Mouse (Mus musculus) intestine, embryonic 15.5 days (tissue): ENCODE results near the gene Hydin. TPM values are rescaled to one million over a fixed set of nuclear protein-coding genes. Genes with fewer than 3 reads are reported as not detected.

Experiments used
- ATAC-seq: fragments of 200-750 bp; cut with Nextera tagmentation; 2 replicates; pipeline ENCODE4 v1.8.0; 2017; ENCODE audit warnings: moderate TSS enrichment, moderate library complexity
- H3K27ac ChIP-seq: fragments of 300-500 bp; sonication (generic); 2 replicates; pipeline ENCODE4 v1.5.1; 2015; ENCODE audit warnings: mild to moderate bottlenecking, inconsistent platforms
- H3K27me3 ChIP-seq: fragments of 300-500 bp; sonication (generic); replicated peaks from 2 replicates; pipeline ENCODE4 v1.6.1; 2015; ENCODE audit warnings: inconsistent platforms
- H3K36me3 ChIP-seq: fragments of 300-500 bp; sonication (generic); 2 replicates; pipeline ENCODE4 v1.6.1; 2015; ENCODE audit warnings: inconsistent platforms
- H3K4me1 ChIP-seq: fragments of 300-500 bp; sonication (generic); replicated peaks from 2 replicates; pipeline ENCODE4 v1.6.1; 2015; ENCODE audit warnings: inconsistent platforms
- H3K4me2 ChIP-seq: fragments of 300-500 bp; sonication (generic); replicated peaks from 2 replicates; pipeline ENCODE4 v1.6.1; 2015; ENCODE audit warnings: mild to moderate bottlenecking, inconsistent platforms
- H3K4me3 ChIP-seq: fragments of 300-500 bp; sonication (generic); replicated peaks from 2 replicates; pipeline ENCODE4 v1.5.1; 2015; ENCODE audit warnings: inconsistent platforms
- H3K9ac ChIP-seq: fragments of 300-500 bp; sonication (generic); 2 replicates; pipeline ENCODE4 v1.6.1; 2015; ENCODE audit warnings: inconsistent platforms
- H3K9me3 ChIP-seq: fragments of 300-500 bp; sonication (generic); 2 replicates; pipeline ENCODE4 v1.6.1; 2016; ENCODE audit warnings: inconsistent platforms
- WGBS: fragments of 180-500 bp; shearing (Covaris S2); methylation state at CpG from one replicate; pipeline ENCODE4 v1.1.7; 2015; 5-methylcytosine and 5-hydroxymethylcytosine counted together
- polyA plus RNA-seq: library from polyadenylated mRNA; unstranded; fragments of >200 nt; fragmentation: Nextera tagmentation; extraction: Ambion mirVana; gene quantifications from 2 replicates; pipeline ENCODE4 v1.2.1, GENCODE M21; 2015

Gene Hydin
- polyA plus RNA-seq, 1 experiment from 2014 or later = 0.03 TPM

- H3K4me3 ChIP-seq = no peak overlapping the region
- no peaks in the 10 kb centered on the region for H3K36me3 ChIP-seq
- no peaks in the 10 kb centered on the region for H3K4me1 ChIP-seq
- H3K9ac ChIP-seq = no peak overlapping the region
- H3K4me2 ChIP-seq = no peak overlapping the region
- no peak for ATAC-seq
- H3K9me3 ChIP-seq = no peaks in the 10 kb centered on the region
- no peaks in the 10 kb centered on the region for H3K27me3 ChIP-seq
- H3K27ac ChIP-seq = no peak overlapping the region
- 82% methylated on average over 10 of the region's 10 CpGs for WGBS
These were observed 197.1 kb downstream of the Hydin start for GRCm38 (mm10) chr8:110463773-110464460.

- H3K27me3 ChIP-seq = no peaks in the 10 kb centered on the region
- H3K4me1 ChIP-seq = no peaks in the 10 kb centered on the region
- H3K9me3 ChIP-seq = no peaks in the 10 kb centered on the region
- H3K4me3 ChIP-seq = no peak overlapping the region
- no peak overlapping the region for H3K27ac ChIP-seq
- no peaks in the 10 kb centered on the region for H3K36me3 ChIP-seq
- H3K9ac ChIP-seq = no peak overlapping the region
- 75% methylated on average over 9 of the region's 9 CpGs for WGBS
- ATAC-seq = no peak
- H3K4me2 ChIP-seq = no peak overlapping the region
These were observed 198.8 kb downstream of the Hydin start for GRCm38 (mm10) chr8:110465606-110466005.

GRCm38 (mm10) chr8:110477256-110477655 lies 210.5 kb downstream of the Hydin start:
- Histone ChIP-seq H3K36me3 (no peaks in the 10 kb centered on the region), H3K4me1 (no peaks in the 10 kb centered on the region), H3K4me2 (no peak overlapping the region), H3K4me3 (no peak overlapping the region), H3K27ac (no peak overlapping the region), H3K9ac (no peak overlapping the region), H3K27me3 (0 out of 2 replicates have a peak, but pooled peaks cover 2% of the 10 kb centered on the region), H3K9me3 (no peaks in the 10 kb centered on the region)
- ATAC-seq = no peak
- 85% methylated on average over 6 of the region's 6 CpGs for WGBS

- 0 out of 2 replicates have a peak, but pooled peaks cover 2% of the 10 kb centered on the region for H3K27me3 ChIP-seq
- no peak overlapping the region for H3K4me3 ChIP-seq
- H3K4me1 ChIP-seq = no peaks in the 10 kb centered on the region
- WGBS = 39% methylated on average over 6 of the region's 6 CpGs
- no peaks in the 10 kb centered on the region for H3K9me3 ChIP-seq
- no peak overlapping the region for H3K4me2 ChIP-seq
- no peak for ATAC-seq
- no peaks in the 10 kb centered on the region for H3K36me3 ChIP-seq
- H3K9ac ChIP-seq = no peak overlapping the region
- no peak overlapping the region for H3K27ac ChIP-seq
These were observed 211.8 kb downstream of the Hydin start for GRCm38 (mm10) chr8:110478576-110478975.

- no peak overlapping the region for H3K4me3 ChIP-seq
- no peaks in the 10 kb centered on the region for H3K4me1 ChIP-seq
These were observed 212.6 kb downstream of the Hydin start for GRCm38 (mm10) chr8:110479401-110479800.

GRCm38 (mm10) chr8:110482275-110482674 lies 215.5 kb downstream of the Hydin start:
- ATAC-seq = no peak
- 0 out of 2 replicates have a peak, but pooled peaks cover 2% of the 10 kb centered on the region for H3K27me3 ChIP-seq
- WGBS = 31% methylated on average over 3 of the region's 3 CpGs

More at GRCm38 (mm10) chr8:110479401-110479800, 212.6 kb downstream of the Hydin start:
- no peaks in the 10 kb centered on the region for H3K36me3 ChIP-seq
- ATAC-seq = no peak
- 66% methylated on average over 12 of the region's 12 CpGs for WGBS
- no peak overlapping the region for H3K9ac ChIP-seq
- H3K27ac ChIP-seq = no peak overlapping the region
- H3K27me3 ChIP-seq = 0 out of 2 replicates have a peak, but pooled peaks cover 2% of the 10 kb centered on the region
- no peaks in the 10 kb centered on the region for H3K9me3 ChIP-seq
- H3K4me2 ChIP-seq = no peak overlapping the region

GRCm38 (mm10) chr8:110485234-110485633 lies 218.5 kb downstream of the Hydin start:
- H3K27ac ChIP-seq = no peak overlapping the region
- H3K4me1 ChIP-seq = no peaks in the 10 kb centered on the region
- H3K27me3 ChIP-seq = 0 out of 2 replicates have a peak, but pooled peaks cover 2% of the 10 kb centered on the region
- no peaks in the 10 kb centered on the region for H3K9me3 ChIP-seq
- no peak for ATAC-seq
- 90% methylated on average over 13 of the region's 13 CpGs for WGBS
- no peaks in the 10 kb centered on the region for H3K36me3 ChIP-seq
- no peak overlapping the region for H3K4me2 ChIP-seq
- no peak overlapping the region for H3K4me3 ChIP-seq
- no peak overlapping the region for H3K9ac ChIP-seq

More at GRCm38 (mm10) chr8:110482275-110482674, 215.5 kb downstream of the Hydin start:
- no peaks in the 10 kb centered on the region for H3K9me3 ChIP-seq
- H3K4me1 ChIP-seq = no peaks in the 10 kb centered on the region
- H3K4me3 ChIP-seq = no peak overlapping the region
- H3K27ac ChIP-seq = no peak overlapping the region
- no peak overlapping the region for H3K9ac ChIP-seq
- H3K36me3 ChIP-seq = no peaks in the 10 kb centered on the region
- H3K4me2 ChIP-seq = no peak overlapping the region

GRCm38 (mm10) chr8:110486020-110486419 lies 219.2 kb downstream of the Hydin start:
- Histone ChIP-seq H3K27me3 (no peaks in the 10 kb centered on the region), H3K9me3 (no peaks in the 10 kb centered on the region), H3K4me3 (no peak overlapping the region), H3K36me3 (no peaks in the 10 kb centered on the region), H3K4me1 (no peaks in the 10 kb centered on the region), H3K27ac (no peak overlapping the region), H3K9ac (no peak overlapping the region), H3K4me2 (no peak overlapping the region)
- no peak for ATAC-seq
- WGBS = 79% methylated on average over 13 of the region's 13 CpGs

GRCm38 (mm10) chr8:110487644-110488043 lies 220.9 kb downstream of the Hydin start:
- ATAC-seq = no peak
- Histone ChIP-seq H3K9ac (no peak overlapping the region), H3K4me3 (no peak overlapping the region), H3K27me3 (no peaks in the 10 kb centered on the region), H3K4me2 (no peak overlapping the region), H3K36me3 (no peaks in the 10 kb centered on the region), H3K27ac (no peak overlapping the region), H3K4me1 (no peaks in the 10 kb centered on the region), H3K9me3 (no peaks in the 10 kb centered on the region)
- WGBS = 95% methylated on average over 6 of the region's 6 CpGs

- Histone ChIP-seq H3K4me3 (no peak overlapping the region), H3K36me3 (no peaks in the 10 kb centered on the region), H3K27me3 (no peaks in the 10 kb centered on the region), H3K9me3 (no peaks in the 10 kb centered on the region), H3K4me1 (no peaks in the 10 kb centered on the region), H3K27ac (no peak overlapping the region), H3K9ac (no peak overlapping the region), H3K4me2 (no peak overlapping the region)
- WGBS = 85% methylated on average over 4 of the region's 4 CpGs
- no peak for ATAC-seq
These were observed 222.6 kb downstream of the Hydin start for GRCm38 (mm10) chr8:110489344-110489743.

GRCm38 (mm10) chr8:110491118-110491517 lies 224.3 kb downstream of the Hydin start:
- H3K4me3 ChIP-seq = no peak overlapping the region
- no peak overlapping the region for H3K9ac ChIP-seq
- H3K36me3 ChIP-seq = no peaks in the 10 kb centered on the region
- H3K27me3 ChIP-seq = no peaks in the 10 kb centered on the region
- ATAC-seq = no peak
- 85% methylated on average over 5 of the region's 5 CpGs for WGBS
- no peak overlapping the region for H3K4me2 ChIP-seq
- H3K27ac ChIP-seq = no peak overlapping the region
- H3K4me1 ChIP-seq = no peaks in the 10 kb centered on the region
- H3K9me3 ChIP-seq = no peaks in the 10 kb centered on the region

GRCm38 (mm10) chr8:110496286-110496685 lies 229.5 kb downstream of the Hydin start:
- Histone ChIP-seq H3K27ac (no peak overlapping the region), H3K27me3 (no peaks in the 10 kb centered on the region), H3K4me3 (no peak overlapping the region), H3K9ac (no peak overlapping the region), H3K4me1 (no peaks in the 10 kb centered on the region), H3K36me3 (no peaks in the 10 kb centered on the region), H3K4me2 (no peak overlapping the region), H3K9me3 (no peaks in the 10 kb centered on the region)
- no peak for ATAC-seq
- WGBS = 69% methylated on average over 9 of the region's 9 CpGs

GRCm38 (mm10) chr8:110500253-110500652 lies 233.5 kb downstream of the Hydin start:
- no peak overlapping the region for H3K9ac ChIP-seq
- H3K27ac ChIP-seq = no peak overlapping the region
- no peak overlapping the region for H3K4me3 ChIP-seq
- no peaks in the 10 kb centered on the region for H3K27me3 ChIP-seq
- 0 out of 2 replicates have a peak, but pooled peaks cover 3% of the 10 kb centered on the region for H3K4me1 ChIP-seq
- H3K4me2 ChIP-seq = no peak overlapping the region
- H3K36me3 ChIP-seq = no peaks in the 10 kb centered on the region
- H3K9me3 ChIP-seq = no peaks in the 10 kb centered on the region
- WGBS = 30% methylated on average over 10 of the region's 10 CpGs
- ATAC-seq = peak; percentile 94
